Mouse (Mus musculus): Measurements from ENCODE around the gene Rnf208. TPM values are rescaled to one million over a fixed set of nuclear protein-coding genes. Genes with fewer than 3 reads are reported as not detected.

Rnf208 gene
- polyA plus RNA-seq, 1 experiment from 2014 or later: 0.74 TPM

DNA sequence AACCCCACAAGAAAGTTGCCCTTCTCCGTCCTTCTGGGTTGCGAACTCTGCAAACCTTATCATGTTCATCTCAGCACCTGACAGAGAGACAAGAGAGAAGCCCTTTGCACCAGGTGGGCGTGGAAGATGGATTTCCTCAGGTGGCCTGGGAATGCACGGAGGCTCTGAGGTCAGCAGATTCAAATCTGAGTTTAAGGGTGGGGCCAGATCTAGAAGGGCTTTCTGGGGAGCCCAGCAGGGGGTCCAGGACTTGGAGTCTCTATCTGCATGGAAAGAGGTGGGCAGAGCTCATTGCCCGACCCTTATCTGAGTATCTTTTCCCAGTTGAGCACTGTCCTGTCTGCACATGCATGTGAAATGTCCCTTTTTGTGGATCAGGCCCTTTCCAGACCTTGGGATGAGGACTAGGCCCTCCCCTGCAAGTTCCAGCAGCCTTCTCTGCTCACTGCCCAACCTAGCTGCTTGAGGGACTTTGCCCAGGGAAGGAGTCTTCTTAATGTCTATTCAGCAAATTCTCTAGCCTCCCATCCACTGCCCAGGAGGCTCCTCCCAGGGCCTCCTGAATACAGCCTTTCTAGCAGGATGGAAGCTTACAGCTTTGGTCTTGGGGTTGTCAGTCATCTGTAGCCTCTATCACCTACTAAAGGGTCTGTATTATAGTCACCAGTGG lies 7.4 kb upstream of the Rnf208 start:
- Histone ChIP-seq H3K27ac (no peak overlapping the region), H3K9me3 (replicated peaks) (no peaks in the 10 kb centered on the region), H3K4me3 (replicated peaks) (no peak overlapping the region), H3K27me3 (peaks cover 6% of the 10 kb centered on the region; the same call in 1 of the 2 replicates), H3K4me2 (no peak overlapping the region), H3K36me3 (no peaks in the 10 kb centered on the region), H3K9ac (no peak overlapping the region), H3K4me1 (replicated peaks) (peaks cover 29% of the 10 kb centered on the region)
- ATAC-seq (ENCODE audit: low read depth) (no peak), DNase-seq (no peak)
- WGBS (ENCODE audit: insufficient replicate concordance): 49% methylated on average over 5 of the region's 5 CpGs

DNA sequence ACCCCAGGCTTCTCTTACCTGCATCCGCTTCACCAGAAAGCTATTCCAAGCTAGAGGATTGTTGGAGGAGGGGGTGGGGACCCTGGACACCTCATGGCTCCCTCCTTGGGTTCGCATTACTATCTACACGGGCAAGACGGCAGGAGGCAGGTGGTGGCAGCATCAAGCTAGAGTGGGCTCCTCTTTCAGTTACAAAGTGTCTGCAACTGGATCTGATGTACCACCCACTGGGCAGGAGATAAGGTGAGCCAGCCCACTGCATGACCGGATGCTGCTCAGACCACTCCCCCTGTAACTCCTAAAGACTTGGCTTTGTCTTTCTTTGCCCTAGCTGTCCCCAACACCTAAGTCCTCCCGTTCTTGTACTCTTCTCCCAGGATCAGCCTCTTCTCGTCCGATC lies 5.4 kb upstream of the Rnf208 start, which contains the start of gene Rnf224:
Gene Rnf224 (minus strand): TSS at position 174 of the 400 bp plus-strand sequence.
- Histone ChIP-seq H3K9ac (no peak within 1 kb of the TSS; the same call in 1 of the 2 replicates), H3K9me3 (replicated peaks) (no peaks in the 10 kb centered on the region), H3K36me3 (no peaks in the 10 kb centered on the region), H3K4me2 (no peak within 1 kb of the TSS), H3K4me1 (replicated peaks) (peaks cover 44% of the 10 kb centered on the region), H3K4me3 (replicated peaks) (no peak within 1 kb of the TSS), H3K27ac (no peak within 1 kb of the TSS), H3K27me3 (peaks cover 15% of the 10 kb centered on the region)
- DNase-seq (no peak), ATAC-seq (ENCODE audit: low read depth) (no peak)
- 29% methylated on average over 8 of the region's 8 CpGs for WGBS (ENCODE audit: insufficient replicate concordance)

DNA sequence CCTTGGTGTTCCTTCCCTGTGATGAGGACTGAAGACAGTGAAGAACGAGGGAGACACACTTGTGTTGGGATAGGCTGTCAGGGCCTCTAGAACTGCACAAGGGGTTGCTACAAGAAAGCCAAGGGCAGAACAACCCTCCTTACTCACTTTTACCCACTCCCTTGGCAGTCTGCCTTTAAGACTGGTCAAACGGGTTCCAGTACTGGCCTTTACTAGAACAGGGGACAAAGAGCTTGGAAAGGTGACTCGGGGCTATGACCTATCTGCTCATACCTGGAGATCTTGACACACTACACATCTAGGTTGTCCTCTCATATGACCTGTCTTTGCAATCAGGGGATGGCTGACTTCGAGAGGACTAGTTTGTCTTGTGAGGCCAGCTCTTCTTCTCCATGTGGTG lies 4.5 kb upstream of the Rnf208 start:
- Histone ChIP-seq H3K36me3 (no peaks in the 10 kb centered on the region), H3K9ac (no peak overlapping the region), H3K4me2 (no peak overlapping the region), H3K4me3 (replicated peaks) (no peak overlapping the region), H3K27me3 (peaks cover 24% of the 10 kb centered on the region), H3K4me1 (replicated peaks) (peaks cover 53% of the 10 kb centered on the region), H3K27ac (no peak overlapping the region), H3K9me3 (replicated peaks) (no peaks in the 10 kb centered on the region)
- 52% methylated on average over 4 of the region's 4 CpGs for WGBS (ENCODE audit: insufficient replicate concordance)
- ATAC-seq (ENCODE audit: low read depth) (no peak), DNase-seq (no peak)

DNA sequence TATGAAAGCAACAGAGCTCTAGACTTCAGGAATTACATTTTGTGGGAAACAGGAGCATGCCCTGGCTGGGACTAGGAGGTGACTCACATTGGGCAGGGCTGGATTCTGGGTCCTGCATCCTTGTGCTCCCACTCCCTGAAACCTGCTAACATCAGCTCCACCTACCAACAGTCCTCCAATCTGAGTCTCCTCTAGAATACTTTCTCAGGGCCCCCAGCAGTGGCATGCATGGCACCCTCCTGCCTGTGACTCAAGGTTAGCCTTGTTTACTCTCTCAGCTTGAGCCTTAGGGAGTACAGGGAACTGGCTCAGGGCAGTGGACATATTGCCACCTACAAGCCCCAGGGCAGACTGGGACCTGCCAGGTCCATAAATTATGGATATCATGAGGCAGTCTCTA lies 3.9 kb upstream of the Rnf208 start:
- Histone ChIP-seq H3K27me3 (peaks cover 30% of the 10 kb centered on the region), H3K4me3 (replicated peaks) (no peak overlapping the region), H3K27ac (no peak overlapping the region), H3K4me1 (replicated peaks) (peaks cover 51% of the 10 kb centered on the region), H3K9ac (no peak overlapping the region), H3K9me3 (replicated peaks) (no peaks in the 10 kb centered on the region), H3K36me3 (no peaks in the 10 kb centered on the region), H3K4me2 (no peak overlapping the region)
- DNase-seq (no peak), ATAC-seq (ENCODE audit: low read depth) (no peak)

DNA sequence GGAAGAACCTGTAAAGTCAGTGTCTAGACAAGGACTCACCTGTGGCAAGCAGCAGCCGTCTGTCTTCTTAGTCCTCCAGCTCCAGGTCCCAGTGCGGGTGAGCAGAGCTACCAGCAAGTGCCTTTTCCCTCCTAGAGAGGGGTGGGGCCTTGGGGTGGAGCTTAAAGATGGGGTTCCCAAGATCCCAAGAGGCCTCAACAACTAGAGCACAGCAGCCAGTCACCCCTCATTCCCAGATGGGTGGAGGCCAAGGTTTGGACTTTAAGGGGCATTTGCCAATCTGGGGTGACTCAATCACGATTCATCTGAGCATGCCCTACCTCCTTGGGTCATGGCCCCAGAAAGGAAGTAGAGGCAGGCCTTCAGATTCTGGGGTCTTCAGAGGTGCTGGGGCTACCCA lies 2.3 kb upstream of the Rnf208 start:
- H3K4me2 ChIP-seq: no peak overlapping the region
- no peaks in the 10 kb centered on the region for H3K9me3 ChIP-seq (replicated peaks)
- H3K4me1 ChIP-seq (replicated peaks): peaks cover 37% of the 10 kb centered on the region
- H3K27me3 ChIP-seq: peaks cover 43% of the 10 kb centered on the region
- 79% methylated on average over 3 of the region's 3 CpGs for WGBS (ENCODE audit: insufficient replicate concordance)
- DNase-seq (no peak), ATAC-seq (ENCODE audit: low read depth) (no peak)
- no peak overlapping the region for H3K9ac ChIP-seq
- no peak overlapping the region for H3K27ac ChIP-seq
- no peaks in the 10 kb centered on the region for H3K36me3 ChIP-seq
- H3K4me3 ChIP-seq (replicated peaks): no peak overlapping the region

DNA sequence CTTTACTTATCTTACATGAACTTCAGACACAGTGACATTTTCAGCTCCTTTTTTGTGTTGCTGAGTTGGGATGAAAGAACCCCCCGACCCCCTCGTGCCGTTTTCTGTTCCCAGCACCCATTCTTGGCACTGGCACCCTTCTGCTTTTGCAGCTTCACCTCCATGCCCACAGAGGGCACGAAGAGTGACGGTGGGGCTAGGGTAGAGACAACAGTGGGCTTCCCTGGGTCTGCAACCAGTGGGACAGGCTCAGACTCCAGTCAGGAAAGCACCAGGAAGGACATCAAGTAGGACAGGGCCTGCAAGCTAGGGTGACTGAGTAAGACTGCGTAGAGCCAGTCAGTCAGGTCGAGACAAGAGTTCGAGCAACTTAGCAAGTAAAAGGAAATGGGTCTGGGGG lies 1.7 kb upstream of the Rnf208 start:
- H3K9ac ChIP-seq: peak overlapping the region; percentile 57
- H3K4me1 ChIP-seq (replicated peaks): peaks cover 37% of the 10 kb centered on the region
- H3K36me3 ChIP-seq: no peaks in the 10 kb centered on the region
- WGBS (ENCODE audit: insufficient replicate concordance): 41% methylated on average over 8 of the region's 8 CpGs
- peak overlapping the region; percentile 84 for H3K4me2 ChIP-seq
- ATAC-seq (ENCODE audit: low read depth): no peak
- H3K4me3 ChIP-seq (replicated peaks): peak overlapping the region; percentile 57
- DNase-seq: no peak
- H3K9me3 ChIP-seq (replicated peaks): no peaks in the 10 kb centered on the region
- H3K27ac ChIP-seq: no peak overlapping the region
- H3K27me3 ChIP-seq: peaks cover 43% of the 10 kb centered on the region

DNA sequence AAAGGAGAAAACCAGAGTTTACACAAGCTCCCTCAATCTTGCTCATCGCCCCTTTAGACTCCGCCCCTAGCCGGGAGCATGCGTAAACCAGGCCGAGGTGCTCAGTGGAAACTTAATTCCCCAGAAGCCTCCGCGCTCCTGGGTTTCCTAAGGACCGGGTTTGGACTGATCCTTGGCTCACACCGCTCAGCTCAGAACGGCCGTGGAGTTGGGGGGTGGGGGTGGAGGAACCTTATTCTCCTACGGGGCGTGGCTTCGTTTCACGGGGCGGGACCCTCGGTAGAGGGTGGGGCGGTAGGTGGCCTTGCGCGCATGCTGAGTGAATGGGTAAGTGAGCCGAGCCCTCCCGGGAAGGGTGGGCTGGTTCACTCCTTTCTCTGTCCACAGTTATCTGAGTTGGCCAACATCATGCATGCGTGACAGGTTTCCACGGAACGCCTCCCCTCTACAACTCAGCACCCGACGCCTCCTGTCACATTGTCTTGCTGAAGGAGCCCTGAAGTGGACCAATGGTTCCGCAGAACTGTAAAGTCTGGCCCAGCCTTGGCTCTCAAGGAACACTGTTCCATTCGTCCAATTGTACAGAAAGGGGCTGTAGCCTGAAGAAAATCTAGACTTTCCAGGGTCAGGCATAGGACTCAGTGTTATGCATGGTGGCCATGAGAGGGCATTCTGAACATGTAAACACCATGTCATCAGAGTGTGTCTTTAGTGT lies 1.2 kb upstream of the Rnf208 start:
- peak; percentile 60 for DNase-seq
- Histone ChIP-seq H3K9me3 (replicated peaks) (no peaks in the 10 kb centered on the region), H3K9ac (peak overlapping the region; percentile 57), H3K27me3 (peaks cover 41% of the 10 kb centered on the region), H3K4me3 (replicated peaks) (peak overlapping the region; percentile 57), H3K27ac (no peak overlapping the region), H3K4me2 (peak overlapping the region; percentile 84), H3K4me1 (replicated peaks) (peaks cover 37% of the 10 kb centered on the region), H3K36me3 (peaks cover 3% of the 10 kb centered on the region)
- 2% methylated on average over 29 of the region's 29 CpGs for WGBS (ENCODE audit: insufficient replicate concordance)
- peak; percentile 73 for ATAC-seq (ENCODE audit: low read depth)

DNA sequence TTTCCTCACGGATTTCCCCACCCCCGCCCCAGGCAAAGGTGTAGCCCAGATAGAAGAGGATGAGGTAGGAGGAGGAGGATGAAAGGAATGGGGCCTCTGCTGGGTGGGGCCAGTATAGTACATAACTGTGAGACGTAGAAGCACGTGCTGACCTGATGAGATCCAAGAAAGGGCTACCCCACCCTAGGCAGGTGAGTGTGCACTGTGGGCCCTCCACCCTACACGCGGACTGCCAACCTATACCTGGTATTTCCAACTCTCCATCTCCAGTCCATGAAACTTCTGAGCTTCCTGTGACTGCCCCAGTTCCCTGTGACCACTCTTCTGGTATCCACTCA lies 648 bp upstream of the Rnf208 start:
- Histone ChIP-seq H3K36me3 (peaks cover 8% of the 10 kb centered on the region), H3K4me1 (replicated peaks) (peaks cover 32% of the 10 kb centered on the region), H3K27me3 (peaks cover 37% of the 10 kb centered on the region), H3K9ac (peak overlapping the region; percentile 65; the same call in 1 of the 2 replicates), H3K9me3 (replicated peaks) (no peaks in the 10 kb centered on the region), H3K4me2 (peak overlapping the region; percentile 84), H3K4me3 (replicated peaks) (peak overlapping the region; percentile 57), H3K27ac (no peak overlapping the region)
- WGBS (ENCODE audit: insufficient replicate concordance): 12% methylated on average over 6 of the region's 6 CpGs
- DNase-seq (no peak), ATAC-seq (ENCODE audit: low read depth) (peak; percentile 22)

DNA sequence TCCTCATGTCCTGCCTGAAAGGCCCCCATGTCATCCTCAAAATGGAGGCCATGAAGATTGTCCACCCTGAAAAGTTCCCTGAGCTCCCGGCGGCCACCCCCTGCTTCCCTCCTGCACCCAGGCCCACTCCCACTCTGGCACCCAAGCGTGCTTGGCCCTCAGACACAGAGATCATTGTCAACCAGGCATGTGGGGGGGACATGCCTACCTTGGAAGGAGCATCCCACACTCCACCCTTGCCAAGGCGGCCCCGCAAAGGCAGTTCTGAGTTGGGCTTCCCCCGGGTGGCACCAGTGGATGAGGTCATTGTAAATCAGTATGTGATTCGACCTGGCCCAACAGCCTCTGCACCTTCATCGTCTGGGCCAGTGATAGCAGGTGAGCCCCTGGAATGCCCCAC lies 1.3 kb downstream of the Rnf208 start:
- H3K4me3 ChIP-seq (replicated peaks): no peak overlapping the region
- H3K9ac ChIP-seq: no peak overlapping the region
- DNase-seq (no peak), ATAC-seq (ENCODE audit: low read depth) (no peak)
- H3K27ac ChIP-seq: no peak overlapping the region
- H3K4me1 ChIP-seq (replicated peaks): peaks cover 28% of the 10 kb centered on the region
- peaks cover 37% of the 10 kb centered on the region for H3K27me3 ChIP-seq
- 69% methylated on average over 8 of the region's 8 CpGs for WGBS (ENCODE audit: insufficient replicate concordance)
- H3K9me3 ChIP-seq (replicated peaks): no peaks in the 10 kb centered on the region
- peaks cover 27% of the 10 kb centered on the region for H3K36me3 ChIP-seq
- H3K4me2 ChIP-seq: no peak overlapping the region

DNA sequence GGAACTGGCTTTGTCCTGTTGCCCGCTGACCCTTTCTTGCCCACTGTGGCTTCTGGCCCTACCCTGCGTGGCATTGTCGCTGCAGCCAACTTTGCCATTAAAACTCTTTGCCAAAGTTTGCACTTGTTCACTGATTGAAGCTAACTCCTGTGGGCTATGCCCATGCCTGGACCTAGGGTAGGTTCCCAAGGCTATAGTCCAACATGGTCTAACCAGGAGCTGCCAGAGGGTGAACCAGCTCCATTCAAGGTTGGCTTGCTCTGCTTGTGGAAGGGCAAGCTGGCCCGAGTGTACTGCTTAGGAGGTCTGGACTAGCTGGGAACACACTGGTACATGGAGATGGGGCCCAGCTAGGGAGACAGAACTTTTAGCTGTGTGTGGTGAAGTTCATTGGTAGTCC lies 2.1 kb downstream of the Rnf208 start:
- Histone ChIP-seq H3K4me3 (replicated peaks) (no peak overlapping the region), H3K9ac (no peak overlapping the region), H3K27me3 (peaks cover 37% of the 10 kb centered on the region), H3K9me3 (replicated peaks) (no peaks in the 10 kb centered on the region), H3K27ac (no peak overlapping the region), H3K4me1 (replicated peaks) (peaks cover 28% of the 10 kb centered on the region), H3K4me2 (no peak overlapping the region), H3K36me3 (peaks cover 35% of the 10 kb centered on the region)
- 80% methylated on average over 4 of the region's 4 CpGs for WGBS (ENCODE audit: insufficient replicate concordance)
- DNase-seq: no peak
- ATAC-seq (ENCODE audit: low read depth): no peak

DNA sequence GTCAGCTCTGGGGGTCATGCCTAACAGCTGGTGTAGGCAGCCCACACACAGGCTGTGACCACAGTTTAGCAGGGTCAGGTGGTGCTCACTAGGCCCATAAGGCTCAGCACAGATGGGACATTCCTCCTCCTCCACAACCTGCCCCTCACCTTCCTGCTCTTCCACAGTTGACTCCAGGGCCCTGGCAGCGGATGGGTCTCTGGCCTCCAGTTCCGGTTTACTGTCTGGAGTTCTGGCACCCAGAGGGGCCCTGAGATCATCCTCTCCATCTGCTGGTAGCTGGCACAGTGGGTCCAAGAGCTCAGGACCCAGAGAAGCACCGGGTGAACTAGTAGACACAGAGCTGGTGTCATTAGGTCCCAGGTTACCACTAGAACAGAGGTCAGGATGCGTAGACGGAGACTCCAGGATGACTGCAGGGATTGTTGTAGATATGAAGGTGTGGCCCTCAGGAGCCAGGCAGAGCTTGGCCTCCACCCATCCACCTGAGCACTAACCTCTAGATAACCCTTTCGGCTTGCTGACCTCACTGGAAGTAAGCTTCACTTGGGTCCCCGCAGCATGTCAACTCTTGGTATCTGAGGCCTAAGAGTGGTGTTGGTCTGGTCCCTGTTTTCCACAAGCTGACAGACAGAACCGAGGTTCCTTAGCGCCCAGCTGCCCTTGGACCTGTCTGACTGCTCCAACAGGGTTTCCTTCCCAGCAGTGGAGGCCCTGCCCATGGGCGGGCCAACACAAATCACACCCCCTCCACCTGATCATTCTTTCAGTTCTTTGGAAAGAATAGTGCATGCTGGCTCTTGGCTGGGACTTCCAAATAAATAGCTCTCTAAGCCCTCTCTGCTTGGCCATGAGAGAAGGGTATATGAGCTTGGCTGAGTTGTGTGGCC lies 4.4 kb downstream of the Rnf208 start, which contains the start of gene AL732309.1:
Gene AL732309.1 (minus strand): TSS at position 681 of the 890 bp plus-strand sequence.
- peaks cover 58% of the 10 kb centered on the region for H3K36me3 ChIP-seq
- H3K4me2 ChIP-seq: no peak within 1 kb of the TSS
- no peak within 1 kb of the TSS for H3K9ac ChIP-seq
- no peak within 1 kb of the TSS for H3K27ac ChIP-seq
- peaks cover 30% of the 10 kb centered on the region for H3K27me3 ChIP-seq
- ATAC-seq (ENCODE audit: low read depth): no peak
- H3K4me1 ChIP-seq (replicated peaks): peaks cover 15% of the 10 kb centered on the region
- no peak for DNase-seq
- H3K4me3 ChIP-seq (replicated peaks): no peak within 1 kb of the TSS
- 83% methylated on average over 10 of the region's 10 CpGs for WGBS (ENCODE audit: insufficient replicate concordance)
- H3K9me3 ChIP-seq (replicated peaks): no peaks in the 10 kb centered on the region
